ENCODE assay signal across 5 mouse cellular contexts in genomic region chr17:75142845-75143244, GRCm38 (mm10).
DNase-seq lines count a peak whose midpoint lies in the region; ATAC-seq and TF ChIP-seq lines count a peak whose summit lies in the region.
"Not testable (repeated sequence)": the region's sequence is repeated elsewhere in the genome, so short reads cannot be mapped to it uniquely, and the experiment has no call there.

No protein-coding gene starts in this region.

- not testable (repeated sequence) for H3K4me3 ChIP-seq in liver, embryonic 11.5 days (ENCODE audit: low read depth, low read length); liver, embryonic 14.5 days (ENCODE audit: insufficient read depth in 1 of 2, low read depth in 2 of 2, low read length in 2 of 2); liver, postnatal 0 days (ENCODE audit: low read depth, low read length)

- not testable (repeated sequence) for H3K4me1 ChIP-seq in liver, embryonic 11.5 days (replicated peaks; ENCODE audit: control insufficient read depth, insufficient read depth, low read length); liver, postnatal 0 days (ENCODE audit: insufficient read depth)
- peaks cover 2 to 12% of the 10 kb centered on the region in 2 experiments; a peak in 2 of 4 replicates for H3K4me1 ChIP-seq in liver, embryonic 14.5 days (replicated peaks; ENCODE audit: control insufficient read depth in 2 of 2, insufficient read depth in 2 of 2, low read length in 1 of 2)

- not testable (repeated sequence) for H3K36me3 ChIP-seq in liver, embryonic 11.5 days (ENCODE audit: control insufficient read depth, insufficient read depth, low read length); liver, embryonic 14.5 days (replicated peaks; ENCODE audit: control insufficient read depth, insufficient read depth, low read depth); liver, postnatal 0 days (replicated peaks; ENCODE audit: insufficient read depth, low read length)

- H3K9me3 ChIP-seq in liver, embryonic 11.5 days (ENCODE audit: control insufficient read depth, low read length); liver, embryonic 14.5 days (ENCODE audit: control insufficient read depth, low read length); liver, postnatal 0 days (ENCODE audit: low read length): not testable (repeated sequence)

- H3K27me3 ChIP-seq in liver, embryonic 11.5 days (replicated peaks; ENCODE audit: control insufficient read depth, insufficient read depth, low read length); liver, embryonic 14.5 days (ENCODE audit: control insufficient read depth, insufficient read depth, low read length); liver, postnatal 0 days (ENCODE audit: insufficient read depth, low read length): not testable (repeated sequence)

- 40% methylated on average over 7 of the region's 7 CpGs for WGBS in liver, embryonic 11.5 days
- 7% methylated on average over 7 of the region's 7 CpGs for WGBS in liver, embryonic 14.5 days (ENCODE audit: insufficient replicate concordance)
- 34% methylated on average over 7 of the region's 7 CpGs for WGBS in liver, postnatal 0 days (ENCODE audit: insufficient replicate concordance)

- 0 out of 2 replicates have a peak, but pooled peaks have one; percentile 42 for ATAC-seq in common myeloid progenitor, adult 5-6 weeks (replicated peaks; ENCODE audit: low read depth, poor library complexity, severe bottlenecking)
- ATAC-seq in liver, embryonic 11.5 days (replicated peaks; ENCODE audit: low FRiP score): peak; percentile 69
- ATAC-seq in liver, embryonic 14.5 days (ENCODE audit: insufficient read depth): peak; percentile 76
- peak; percentile 80 for ATAC-seq in liver, postnatal 0 days

- H3K9ac ChIP-seq in liver, embryonic 11.5 days (ENCODE audit: low read depth, low read length); liver, embryonic 14.5 days (replicated peaks); liver, postnatal 0 days (replicated peaks): not testable (repeated sequence)

- H3K27ac ChIP-seq in liver, embryonic 11.5 days (ENCODE audit: low read depth, low read length): peak overlapping the region; percentile 71
- peak overlapping the region; percentile 59 for H3K27ac ChIP-seq in liver, embryonic 14.5 days
- H3K27ac ChIP-seq in liver, postnatal 0 days (ENCODE audit: low read depth): peak overlapping the region; percentile 60; the same call in 1 of the 2 replicates

- not testable (repeated sequence) for H3K4me2 ChIP-seq in liver, embryonic 11.5 days
- peak overlapping the region; percentile 15; the same call in 1 of the 2 replicates for H3K4me2 ChIP-seq in liver, embryonic 14.5 days (ENCODE audit: low read depth)
- 0 out of 2 replicates have a peak overlapping the region, but pooled peaks have one; percentile 9 for H3K4me2 ChIP-seq in liver, postnatal 0 days (ENCODE audit: low read depth, low read length)

- TF ChIP-seq CTCF in liver, embryonic 14.5 days (IDR thresholded peaks at IDR 0.05; ENCODE audit: low read depth); liver, postnatal 0 days (IDR thresholded peaks at IDR 0.05; ENCODE audit: low read depth): not testable (repeated sequence)

- peak; percentile 9 for DNase-seq in c-Kit-negative CD71-positive TER-119-positive erythroid progenitor cells, embryonic 14.5 days (ENCODE audit: low read depth, low spot score)
- DNase-seq in liver, embryonic 11.5 days (ENCODE audit: low spot score): not testable (repeated sequence)
- peak in 1 of 3 experiments; percentile 24 for DNase-seq in liver, embryonic 14.5 days (ENCODE audit: low read depth in 3 of 3, low spot score in 3 of 3)
- peak; percentile 20 for DNase-seq in liver, postnatal 0 days

- peak; percentile 68 for TF ChIP-seq EP300 in liver, embryonic 14.5 days (IDR thresholded peaks at IDR 0.05; ENCODE audit: low read depth)
- TF ChIP-seq EP300 in liver, postnatal 0 days (IDR thresholded peaks at IDR 0.05; ENCODE audit: low read depth): peak; percentile 86
